Mouse (Mus musculus): ENCODE data around the gene Bub3.

- TF ChIP-seq CTCF (IDR thresholded peaks at IDR 0.05; ENCODE audit: extremely low read depth, insufficient read depth, insufficient read length, insufficient replicate concordance) (no peak), POLR2A (IDR thresholded peaks at IDR 0.05; ENCODE audit: low read depth, low read length) (no peak)
These were observed 15.2 kb upstream of the Bub3 start for GRCm38 (mm10) chr7:131544871-131545270.
